Mouse (Mus musculus) cortical plate, adult 2 months (tissue): ENCODE results near the gene Rps6kc1. TPM values are rescaled to one million over a fixed set of nuclear protein-coding genes. Genes with fewer than 3 reads are reported as not detected.

Source experiments
- H3K27ac ChIP-seq: fragments of 200-500 bp; 2 replicates; pipeline ENCODE4 v1.5.1; 2012; ENCODE audit warnings: low read length, control low read depth, inconsistent platforms; ENCODE audit not compliant: insufficient read depth
- H3K4me1 ChIP-seq: fragments of 200-500 bp; 2 replicates; pipeline ENCODE4 v1.6.1; 2011; ENCODE audit warnings: low read length; ENCODE audit not compliant: control insufficient read depth, insufficient read depth
- H3K4me3 ChIP-seq: fragments of 200-500 bp; 2 replicates; pipeline ENCODE4 v1.5.1; 2011; ENCODE audit warnings: mild to moderate bottlenecking, low read length, control low read depth; ENCODE audit not compliant: insufficient read depth
- CTCF ChIP-seq: fragments of 200-500 bp; IDR thresholded peaks from 2 replicates; pipeline ENCODE4 v1.5.1; 2011; ENCODE audit warnings: mild to moderate bottlenecking, control low read depth, low read length; ENCODE audit not compliant: insufficient read depth; ENCODE audit errors: extremely low read depth
- POLR2A ChIP-seq: fragments of 200-500 bp; IDR thresholded peaks from 2 replicates; pipeline ENCODE4 v1.6.1; 2011; ENCODE audit warnings: mild to moderate bottlenecking, low read length, control low read depth; ENCODE audit not compliant: insufficient read depth; ENCODE audit errors: extremely low read depth
- polyA plus RNA-seq: library from polyadenylated mRNA; depleted of rRNA; stranded (reverse); fragments of >200 nt; gene quantifications from 2 replicates; pipeline ENCODE4 v1.2.3, GENCODE M21; 2012

Gene Rps6kc1
- polyA plus RNA-seq, 1 experiment: 30.7 TPM

GRCm38 (mm10) chr1:190772088-190772885, 139.3 kb downstream of the Rps6kc1 start:
- Histone ChIP-seq H3K4me1 (no peaks in the 10 kb centered on the region), H3K27ac (no peak overlapping the region), H3K4me3 (no peak overlapping the region)
- TF ChIP-seq POLR2A (no peak), CTCF (no peak)

- Histone ChIP-seq H3K27ac (no peak overlapping the region), H3K4me1 (no peaks in the 10 kb centered on the region), H3K4me3 (no peak overlapping the region)
- peak; percentile 20; the same call in 1 of the 2 replicates for TF ChIP-seq CTCF
- no peak for TF ChIP-seq POLR2A
Observed at GRCm38 (mm10) chr1:190769748-190770147, 141.8 kb downstream of the Rps6kc1 start.

- H3K4me1 ChIP-seq: peaks cover 2% of the 10 kb centered on the region; the same call in 1 of the 2 replicates
- TF ChIP-seq CTCF (no peak), POLR2A (no peak)
- no peak overlapping the region for H3K4me3 ChIP-seq
- H3K27ac ChIP-seq: no peak overlapping the region
Observed at GRCm38 (mm10) chr1:190768307-190768706, 143.3 kb downstream of the Rps6kc1 start.

GRCm38 (mm10) chr1:190767621-190768020, 143.9 kb downstream of the Rps6kc1 start:
- Histone ChIP-seq H3K27ac (no peak overlapping the region), H3K4me1 (peaks cover 2% of the 10 kb centered on the region; the same call in 1 of the 2 replicates), H3K4me3 (no peak overlapping the region)
- no peak for TF ChIP-seq CTCF
- no peak for TF ChIP-seq POLR2A

- peaks cover 2% of the 10 kb centered on the region; the same call in 1 of the 2 replicates for H3K4me1 ChIP-seq
- TF ChIP-seq CTCF (no peak), POLR2A (no peak)
- no peak overlapping the region for H3K4me3 ChIP-seq
- H3K27ac ChIP-seq: no peak overlapping the region
Observed at GRCm38 (mm10) chr1:190766800-190767199, 144.8 kb downstream of the Rps6kc1 start.

- H3K4me3 ChIP-seq: no peak overlapping the region
- TF ChIP-seq CTCF (no peak), POLR2A (no peak)
- H3K27ac ChIP-seq: no peak overlapping the region
- peaks cover 2% of the 10 kb centered on the region; the same call in 1 of the 2 replicates for H3K4me1 ChIP-seq
Observed at GRCm38 (mm10) chr1:190763756-190764155, 147.8 kb downstream of the Rps6kc1 start.

GRCm38 (mm10) chr1:190761786-190762185, 149.8 kb downstream of the Rps6kc1 start:
- Histone ChIP-seq H3K27ac (no peak overlapping the region), H3K4me3 (no peak overlapping the region), H3K4me1 (peaks cover 2% of the 10 kb centered on the region; the same call in 1 of the 2 replicates)
- no peak for TF ChIP-seq POLR2A
- TF ChIP-seq CTCF: peak; percentile 46

GRCm38 (mm10) chr1:190757899-190758298, 153.7 kb downstream of the Rps6kc1 start:
- TF ChIP-seq CTCF: no peak
- TF ChIP-seq POLR2A: no peak
- Histone ChIP-seq H3K27ac (no peak overlapping the region), H3K4me3 (no peak overlapping the region), H3K4me1 (no peaks in the 10 kb centered on the region)

GRCm38 (mm10) chr1:190751794-190752570, 159.6 kb downstream of the Rps6kc1 start:
- no peak overlapping the region for H3K4me3 ChIP-seq
- TF ChIP-seq POLR2A (no peak), CTCF (no peak)
- no peak overlapping the region for H3K27ac ChIP-seq
- no peaks in the 10 kb centered on the region for H3K4me1 ChIP-seq

- H3K27ac ChIP-seq: no peak overlapping the region
- TF ChIP-seq CTCF: peak; percentile 20; the same call in 1 of the 2 replicates
- TF ChIP-seq POLR2A: no peak
- H3K4me1 ChIP-seq: no peaks in the 10 kb centered on the region
- H3K4me3 ChIP-seq: no peak overlapping the region
Observed at GRCm38 (mm10) chr1:190748937-190749336, 162.6 kb downstream of the Rps6kc1 start.
